Mouse (Mus musculus) embryonic fibroblast, embryonic 13.5 days (primary cell): ENCODE measurements around the gene Adgrl3. TPM values are rescaled to one million over a fixed set of nuclear protein-coding genes. Genes with fewer than 3 reads are reported as not detected.

Experiments
- H3K27ac ChIP-seq: 2 replicates; pipeline ENCODE4 v1.5.1; 2012; ENCODE audit warnings: low read length, control low read depth, inconsistent platforms; ENCODE audit not compliant: insufficient read depth
- H3K4me1 ChIP-seq: 2 replicates; pipeline ENCODE4 v1.6.1; 2011; ENCODE audit warnings: low read length; ENCODE audit not compliant: control insufficient read depth, insufficient read depth
- H3K4me3 ChIP-seq: 2 replicates; pipeline ENCODE4 v1.5.1; 2011; ENCODE audit warnings: mild to moderate bottlenecking, control low read depth, low read length; ENCODE audit not compliant: insufficient read depth
- CTCF ChIP-seq: IDR thresholded peaks from 2 replicates; pipeline ENCODE4 v1.5.1; 2011; ENCODE audit warnings: mild to moderate bottlenecking, control low read depth, low read length, moderate library complexity, borderline replicate concordance; ENCODE audit not compliant: insufficient read depth
- POLR2A ChIP-seq: IDR thresholded peaks from 2 replicates; pipeline ENCODE4 v1.6.1; 2011; ENCODE audit warnings: low read depth, mild to moderate bottlenecking, control low read depth, low read length, moderate library complexity
- polyA plus RNA-seq: library from polyadenylated mRNA; stranded (reverse); fragments of >200 nt; gene quantifications from 2 replicates; pipeline ENCODE4 v1.2.4, GENCODE M21; 2011; ENCODE audit warnings: low read depth; ENCODE audit not compliant: missing spikeins, insufficient read length

Adgrl3 gene
- polyA plus RNA-seq, 1 experiment, result 35.9 TPM

DNA sequence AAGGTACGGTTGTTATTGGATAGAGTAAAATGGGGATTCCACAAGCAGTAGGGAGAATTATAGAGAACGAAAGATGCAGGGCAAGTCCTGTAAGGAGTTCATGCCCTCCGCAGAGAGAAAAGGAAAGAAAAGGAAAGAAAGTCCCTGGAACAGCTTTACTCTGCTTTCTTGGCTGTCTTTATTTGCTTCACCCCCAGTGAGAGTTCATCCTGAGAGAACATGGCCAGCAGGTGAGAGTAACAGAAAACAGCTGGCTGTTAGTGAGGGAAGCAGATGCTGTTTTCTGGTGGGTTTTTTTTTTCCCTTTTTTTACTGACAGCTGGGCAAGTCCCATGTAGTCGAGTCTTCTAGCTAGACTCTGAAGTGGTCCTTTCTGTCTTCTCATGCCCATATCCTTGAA lies 327.6 kb downstream of the Adgrl3 start:
- Histone ChIP-seq H3K4me1 (no peaks in the 10 kb centered on the region), H3K27ac (no peak overlapping the region), H3K4me3 (no peak overlapping the region)
- TF ChIP-seq POLR2A (no peak), CTCF (no peak)

DNA sequence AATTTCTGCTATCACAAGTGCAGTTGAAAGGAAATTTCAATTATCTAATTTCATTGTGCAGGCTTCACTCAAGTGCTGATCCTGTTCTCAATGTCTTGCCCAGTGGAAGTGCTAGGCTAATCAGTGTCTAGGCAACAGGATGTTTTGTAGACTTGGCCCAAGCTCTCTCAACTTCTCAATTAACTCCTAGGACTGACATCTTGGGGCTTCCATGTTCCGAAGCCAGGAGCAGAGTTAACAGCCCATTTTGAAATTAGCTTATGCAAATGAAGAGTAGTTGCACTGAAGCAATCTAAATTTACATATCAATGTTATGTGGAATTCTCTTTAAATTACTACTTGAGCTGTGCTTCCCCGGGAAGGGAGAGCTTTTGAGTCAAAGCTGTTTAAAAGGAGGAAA lies 339.6 kb downstream of the Adgrl3 start:
- Histone ChIP-seq H3K4me1 (no peaks in the 10 kb centered on the region), H3K4me3 (no peak overlapping the region), H3K27ac (no peak overlapping the region)
- TF ChIP-seq CTCF (no peak), POLR2A (no peak)

DNA sequence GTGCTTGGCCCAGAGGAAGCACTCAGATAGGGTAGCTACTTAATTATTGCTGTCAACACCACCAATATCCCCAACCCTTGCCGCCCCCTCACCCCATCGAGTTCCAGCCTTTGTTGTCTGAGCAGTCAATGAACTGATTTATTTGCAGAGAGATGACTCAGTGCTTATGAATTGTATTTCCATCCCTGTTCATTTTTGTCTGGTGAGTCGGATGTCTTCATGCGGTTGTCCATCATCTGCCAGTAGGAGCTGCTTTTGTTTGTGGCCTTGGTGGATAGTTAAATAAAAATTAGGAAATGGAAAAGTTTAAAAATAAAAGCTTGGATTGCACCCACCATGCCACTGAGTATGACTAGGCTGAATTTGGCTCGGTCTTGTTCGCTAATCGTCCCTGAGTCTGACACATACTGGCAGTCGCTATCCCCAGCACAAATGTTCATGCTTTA lies 344.3 kb downstream of the Adgrl3 start:
- Histone ChIP-seq H3K4me1 (peaks cover 4% of the 10 kb centered on the region), H3K4me3 (no peak overlapping the region), H3K27ac (no peak overlapping the region)
- TF ChIP-seq POLR2A (no peak), CTCF (no peak)

DNA sequence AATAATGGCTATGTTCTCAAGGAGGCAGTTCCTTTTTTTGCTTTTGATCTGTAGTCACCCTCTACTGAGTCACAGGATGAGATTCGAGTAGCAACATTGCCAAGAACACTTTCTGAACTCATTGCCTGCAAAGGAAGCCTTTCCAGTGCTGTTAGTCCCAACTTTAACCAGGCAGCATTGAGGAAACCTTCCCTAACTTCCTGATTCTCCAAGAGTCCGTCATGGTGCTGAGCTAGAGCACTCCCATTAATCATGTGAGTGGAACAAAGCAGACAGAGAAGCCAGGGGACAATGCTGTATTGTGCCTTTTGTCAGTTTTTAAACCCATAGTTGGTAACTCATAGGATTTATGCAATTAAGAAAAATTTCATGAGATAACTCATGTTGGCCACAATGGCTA lies 345.3 kb downstream of the Adgrl3 start:
- Histone ChIP-seq H3K27ac (peak overlapping the region; percentile 72), H3K4me1 (peaks cover 4% of the 10 kb centered on the region), H3K4me3 (no peak overlapping the region)
- no peak for TF ChIP-seq POLR2A
- no peak for TF ChIP-seq CTCF

DNA sequence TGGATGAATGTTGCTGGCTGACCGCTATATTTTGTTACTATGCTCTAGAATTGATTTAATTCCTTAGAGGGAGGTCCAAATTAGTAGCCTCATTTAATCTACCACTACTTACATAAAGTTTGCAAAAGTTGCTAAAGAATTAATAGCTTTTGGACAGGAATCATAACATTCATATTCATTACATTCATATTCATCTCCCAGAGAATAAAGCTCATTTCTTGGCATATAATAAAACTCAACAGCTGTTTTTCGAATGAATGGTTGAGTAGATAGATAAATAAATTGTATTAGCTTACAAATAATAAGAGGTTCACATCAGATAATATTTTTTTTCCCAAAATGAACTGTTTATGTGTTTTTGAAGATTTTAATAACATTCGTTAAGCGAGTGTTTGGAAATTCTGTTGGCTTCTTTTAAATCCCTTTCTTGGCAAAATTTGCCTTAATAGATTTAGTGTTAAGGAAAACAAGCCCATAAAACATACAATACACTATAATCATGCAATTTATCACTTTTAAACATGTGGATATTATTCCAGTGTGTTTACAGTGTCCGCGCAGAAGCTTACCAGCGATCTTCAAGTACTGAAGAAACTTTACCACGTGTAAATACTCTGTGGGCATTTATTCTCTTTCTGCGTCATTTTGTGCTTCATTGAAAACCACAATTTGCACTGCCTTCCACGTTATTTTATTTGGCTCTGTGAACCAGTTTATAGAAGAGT lies 350.4 kb downstream of the Adgrl3 start:
- no peak overlapping the region for H3K27ac ChIP-seq
- no peak overlapping the region for H3K4me3 ChIP-seq
- H3K4me1 ChIP-seq, result peaks cover under 1% of the 10 kb centered on the region
- TF ChIP-seq CTCF, result no peak
- TF ChIP-seq POLR2A, result no peak

DNA sequence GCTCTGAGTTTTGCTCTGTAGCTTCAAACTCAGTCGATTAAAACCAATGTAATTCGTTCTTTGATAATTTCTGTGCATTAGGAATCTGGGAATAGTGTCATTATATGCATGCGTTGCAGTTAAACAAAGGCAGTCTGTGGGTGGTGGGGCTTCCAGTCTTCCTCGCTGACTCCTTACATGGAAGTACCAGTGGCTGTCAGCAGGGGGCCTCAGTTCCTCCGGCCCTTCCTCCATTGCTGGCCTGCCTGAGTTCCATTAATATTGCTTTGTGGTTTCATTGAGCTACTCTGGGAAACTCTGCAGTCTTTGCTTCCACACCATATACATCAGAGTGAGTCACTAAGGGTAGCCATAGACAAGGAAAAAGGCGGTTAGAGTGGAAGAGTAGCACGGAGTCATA lies 356.1 kb downstream of the Adgrl3 start:
- H3K27ac ChIP-seq, result no peak overlapping the region
- no peaks in the 10 kb centered on the region for H3K4me1 ChIP-seq
- H3K4me3 ChIP-seq, result no peak overlapping the region
- TF ChIP-seq CTCF, result no peak
- no peak for TF ChIP-seq POLR2A

DNA sequence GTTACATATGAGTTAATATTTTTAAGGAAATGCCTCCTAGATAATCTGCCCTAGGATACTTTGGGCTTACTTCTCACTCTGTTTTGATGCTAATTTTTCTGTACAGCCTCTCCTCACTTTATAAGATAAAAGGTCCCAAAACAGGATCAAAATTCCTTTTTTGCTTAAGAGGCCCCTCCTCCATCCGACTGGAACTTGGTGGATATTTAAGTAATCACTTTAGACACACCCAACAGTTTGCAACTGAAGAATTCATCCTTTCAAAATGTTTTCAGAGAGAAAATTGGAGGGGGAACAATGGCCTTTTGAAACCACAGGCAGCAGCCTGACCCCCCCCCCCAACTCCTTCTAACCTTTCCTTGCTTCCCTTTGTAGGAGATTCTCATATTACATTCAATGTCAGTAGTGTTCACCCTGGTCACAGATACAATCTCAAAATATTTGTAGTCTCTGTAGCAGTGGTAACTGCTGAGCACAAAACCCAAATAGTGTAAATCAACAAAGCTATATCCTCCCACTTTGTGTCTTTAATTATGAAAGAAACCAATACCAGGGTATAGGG lies 385.7 kb downstream of the Adgrl3 start:
- H3K4me3 ChIP-seq, result no peak overlapping the region
- H3K4me1 ChIP-seq, result no peaks in the 10 kb centered on the region
- no peak overlapping the region for H3K27ac ChIP-seq
- TF ChIP-seq POLR2A (no peak), CTCF (no peak)

DNA sequence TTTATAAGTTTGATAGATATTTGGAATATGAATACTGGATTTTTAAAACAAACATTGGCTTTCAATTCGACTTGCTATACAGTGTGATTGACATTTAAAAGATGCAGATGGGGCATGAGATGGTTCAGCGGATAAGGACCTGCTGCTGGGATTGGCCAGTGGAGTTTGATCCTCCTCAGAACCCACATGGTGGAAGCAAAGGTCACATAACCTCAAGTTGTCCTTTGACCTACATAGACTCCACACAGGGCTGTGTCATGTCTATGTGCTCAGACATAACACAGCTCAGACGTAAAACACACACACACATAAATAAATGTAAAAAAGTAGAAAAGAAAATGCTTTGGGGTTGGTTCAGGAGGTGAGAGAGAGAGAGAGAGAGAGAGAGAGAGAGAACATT lies 397.4 kb downstream of the Adgrl3 start:
- TF ChIP-seq CTCF (no peak), POLR2A (no peak)
- Histone ChIP-seq H3K27ac (no peak overlapping the region), H3K4me1 (no peaks in the 10 kb centered on the region), H3K4me3 (no peak overlapping the region)

DNA sequence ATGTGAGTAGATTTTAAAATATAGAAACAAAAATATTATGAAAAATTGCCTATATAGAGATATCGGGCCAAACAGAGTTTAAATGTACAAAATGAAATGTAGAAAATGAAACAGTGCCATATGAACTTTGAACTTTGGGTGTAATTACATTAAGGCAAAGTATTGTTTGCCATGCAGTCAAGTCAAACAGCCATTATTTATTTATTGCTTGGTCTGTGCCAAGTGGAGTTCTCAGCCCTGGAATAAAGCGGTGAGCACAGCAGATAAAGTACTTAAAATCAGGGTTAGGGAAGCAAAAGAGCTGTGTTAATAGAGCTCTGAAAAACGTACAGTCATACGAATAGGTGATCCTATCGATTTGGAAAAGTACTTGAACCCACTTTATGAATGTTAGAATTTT lies 407.5 kb downstream of the Adgrl3 start:
- Histone ChIP-seq H3K4me1 (no peaks in the 10 kb centered on the region), H3K4me3 (no peak overlapping the region), H3K27ac (no peak overlapping the region)
- TF ChIP-seq POLR2A, result no peak

DNA sequence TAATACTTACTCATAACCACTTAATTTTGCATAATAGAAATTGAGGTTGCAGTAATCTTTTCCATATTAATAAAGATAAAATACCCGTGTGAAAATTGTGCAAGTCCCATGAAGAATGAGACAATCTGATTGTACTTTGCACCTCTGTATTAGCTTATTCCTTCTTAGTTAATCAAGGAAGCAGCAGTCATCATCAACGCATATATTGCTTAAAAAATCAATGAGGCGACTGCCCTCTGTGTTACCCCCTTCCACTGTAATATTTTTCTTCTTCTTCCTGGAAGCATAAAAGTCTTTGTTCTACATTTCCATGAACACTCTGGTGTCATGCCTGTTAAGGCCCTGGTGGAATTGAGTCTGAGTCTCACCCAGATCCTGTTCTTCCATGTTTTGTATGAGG lies 416.4 kb downstream of the Adgrl3 start:
- TF ChIP-seq POLR2A, result no peak
- TF ChIP-seq CTCF, result no peak
- Histone ChIP-seq H3K27ac (no peak overlapping the region), H3K4me1 (no peaks in the 10 kb centered on the region), H3K4me3 (no peak overlapping the region)
